Mouse (Mus musculus): Measurements from ENCODE around the gene Tbc1d24. TPM values are rescaled to one million over a fixed set of nuclear protein-coding genes. Genes with fewer than 3 reads are reported as not detected.
A peak's percentile ranks its signal among the peaks of the same experiment; 100 is the strongest.
"Not testable (repeated sequence)": the region's sequence is repeated elsewhere in the genome, so short reads cannot be mapped to it uniquely, and the experiment has no call there.

Tbc1d24 gene
- polyA plus RNA-seq, 2 experiments from 2014 or later: 0.47 to 0.62 TPM

DNA sequence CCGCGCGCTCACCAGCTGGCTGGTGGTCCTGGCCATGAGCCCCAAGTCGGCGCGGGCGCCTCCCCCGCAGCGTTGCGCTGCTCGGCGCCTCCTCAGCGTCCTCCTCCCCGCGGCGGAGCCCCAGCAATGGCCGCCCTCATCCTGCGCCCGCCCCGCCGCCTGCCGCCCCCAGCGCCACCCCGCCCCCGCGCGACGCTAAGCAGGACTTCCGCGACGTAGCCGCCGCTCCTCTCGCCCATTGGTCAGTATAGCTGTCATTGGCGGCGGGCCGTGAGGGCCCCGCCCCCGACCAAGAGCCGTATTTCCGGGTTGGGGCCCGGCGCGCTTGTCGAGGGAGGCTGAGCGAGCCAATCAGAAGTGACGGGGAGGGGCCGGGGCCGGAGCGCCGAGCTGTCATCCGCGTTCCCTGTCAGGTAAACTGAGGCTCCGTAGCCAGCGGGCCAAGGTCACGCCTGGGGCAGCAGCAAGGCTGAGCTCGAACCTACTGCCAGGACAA is 63.9 kb downstream of the Tbc1d24 start:
- ATAC-seq: peak; percentile 98

DNA sequence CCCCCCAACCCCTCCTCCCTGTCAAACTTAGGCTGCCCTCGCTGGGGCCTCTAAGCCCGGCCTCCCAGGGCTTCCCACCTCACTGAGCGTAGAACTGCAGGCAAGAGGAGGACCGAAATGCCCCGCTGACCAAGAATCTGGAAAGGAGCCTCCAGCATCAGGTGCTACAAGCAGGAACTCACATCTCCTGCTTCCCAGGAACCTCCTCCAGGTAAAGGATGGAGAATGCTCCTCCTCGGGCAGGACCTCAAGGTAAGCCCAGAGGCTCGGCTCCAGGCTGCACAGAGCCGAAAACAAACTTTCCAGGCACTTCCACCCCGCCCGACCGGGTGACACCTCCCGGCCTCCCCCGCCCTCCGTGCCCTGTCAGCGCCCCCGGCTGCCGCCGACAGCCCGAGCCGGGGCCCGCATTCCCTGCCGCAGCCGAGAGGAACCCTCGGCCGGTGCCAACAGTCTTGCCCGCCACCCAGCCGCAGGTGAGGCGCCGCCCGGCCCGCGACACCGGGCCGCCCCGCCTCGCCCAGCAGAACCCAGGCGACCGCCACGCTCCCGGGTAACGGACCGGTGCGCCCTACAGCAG is 64.4 kb downstream of the Tbc1d24 start:
- ATAC-seq: no peak

DNA sequence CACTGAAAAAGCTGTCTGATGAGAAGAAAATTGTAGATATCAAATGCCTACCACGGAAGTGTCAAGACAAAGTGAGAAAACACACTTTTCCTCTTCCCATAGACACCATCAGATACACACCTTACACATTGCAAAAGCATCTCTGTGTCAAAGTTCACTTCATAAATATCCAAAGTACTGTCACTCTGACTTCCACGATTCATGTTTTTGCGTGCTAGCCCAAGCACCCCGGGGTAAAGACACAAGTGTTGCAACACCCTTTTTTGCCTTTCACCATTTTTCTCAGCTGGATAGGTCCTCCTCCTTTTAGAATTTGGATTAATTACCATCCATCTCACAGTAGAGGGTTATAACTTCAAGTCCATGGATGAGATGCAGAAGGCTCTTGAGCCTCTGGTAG is 65.4 kb downstream of the Tbc1d24 start:
- no peak for ATAC-seq

DNA sequence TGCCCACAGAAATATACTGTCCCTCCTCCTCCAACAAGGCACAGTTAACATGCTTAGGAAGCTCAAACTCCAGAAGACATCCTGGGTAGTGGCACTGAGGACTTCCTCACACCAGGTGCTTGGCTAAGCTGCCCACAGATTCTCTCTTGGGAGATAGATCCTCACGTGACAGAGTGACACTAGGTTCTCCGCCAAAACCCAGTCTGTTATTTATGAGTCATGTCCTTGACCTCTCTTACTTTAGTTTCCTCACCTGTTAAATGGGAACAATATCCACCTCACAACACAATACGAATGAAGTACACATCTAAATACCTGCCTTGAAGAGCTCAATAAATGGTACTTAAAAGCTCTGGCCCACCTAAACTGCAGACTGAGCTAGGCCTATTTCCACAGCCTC is 66.1 kb downstream of the Tbc1d24 start:
- no peak for ATAC-seq

DNA sequence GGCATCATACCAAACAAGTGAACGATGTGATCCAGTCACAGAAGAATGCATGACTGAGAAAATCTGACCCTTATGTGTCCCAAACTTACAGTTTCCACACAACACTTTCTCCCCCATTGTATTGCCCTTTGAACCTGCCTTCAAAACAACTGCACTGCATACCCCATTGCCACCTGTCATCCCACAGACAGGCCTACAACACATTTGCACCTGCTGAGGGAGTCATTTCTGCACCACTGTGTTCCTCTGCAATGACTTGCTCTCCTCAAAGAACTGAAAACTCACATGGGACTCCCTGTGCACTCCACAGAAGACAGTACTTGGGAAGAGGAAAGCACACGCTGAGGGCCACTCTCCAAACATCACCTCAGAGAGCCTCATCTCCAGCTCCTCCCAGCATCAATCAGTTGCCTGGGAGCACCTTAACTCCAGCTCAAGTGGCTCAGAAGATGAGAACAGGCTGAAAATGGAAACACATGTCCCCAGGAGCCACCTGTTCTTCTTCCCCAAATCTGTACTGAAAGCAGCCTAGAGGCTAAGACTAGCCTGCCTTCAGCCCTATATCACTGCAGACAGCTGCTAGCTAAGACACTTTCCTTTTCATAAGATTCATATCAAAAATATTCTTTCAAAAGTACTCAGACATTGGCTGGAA is 68.0 kb downstream of the Tbc1d24 start:
- no peak for ATAC-seq

DNA sequence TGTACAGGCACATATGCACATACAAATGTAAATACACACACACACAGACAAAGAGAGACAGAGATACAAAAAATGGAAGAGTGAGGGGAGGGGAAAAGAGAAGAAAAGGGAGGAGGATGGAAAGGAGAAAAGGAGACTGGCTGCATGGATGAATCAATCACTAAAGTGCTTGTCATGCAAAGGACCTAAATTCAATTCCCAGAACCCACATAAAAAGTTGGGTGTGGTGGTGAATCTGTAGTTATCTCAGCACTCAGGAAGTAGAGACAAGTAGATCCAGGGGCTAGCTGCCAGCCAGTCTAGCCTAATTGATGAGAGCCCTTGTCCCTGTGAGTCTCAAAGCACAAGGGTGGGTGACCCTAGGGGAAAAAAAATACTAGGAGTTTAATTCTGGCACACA is 71.3 kb downstream of the Tbc1d24 start:
- no peak for ATAC-seq

DNA sequence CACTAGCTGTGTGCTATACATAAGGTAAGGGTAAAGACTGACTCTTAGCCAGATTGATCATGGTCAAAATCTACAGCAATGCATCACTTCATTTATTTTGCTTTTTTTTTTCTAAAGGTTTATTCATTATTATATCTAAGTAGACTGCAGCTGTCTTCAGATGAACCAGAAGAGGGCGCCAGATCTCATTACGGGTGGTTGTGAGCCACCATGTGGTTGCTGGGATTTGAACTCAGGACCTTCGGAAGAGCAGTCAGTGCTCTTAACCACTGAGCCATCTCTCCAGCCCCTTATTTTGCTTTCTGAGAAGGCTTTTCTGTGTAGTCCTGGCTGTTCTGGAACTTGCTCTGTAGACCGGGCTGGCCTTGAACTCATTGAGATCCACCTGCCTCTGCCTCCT is 72.4 kb downstream of the Tbc1d24 start:
- ATAC-seq: not testable (repeated sequence)

DNA sequence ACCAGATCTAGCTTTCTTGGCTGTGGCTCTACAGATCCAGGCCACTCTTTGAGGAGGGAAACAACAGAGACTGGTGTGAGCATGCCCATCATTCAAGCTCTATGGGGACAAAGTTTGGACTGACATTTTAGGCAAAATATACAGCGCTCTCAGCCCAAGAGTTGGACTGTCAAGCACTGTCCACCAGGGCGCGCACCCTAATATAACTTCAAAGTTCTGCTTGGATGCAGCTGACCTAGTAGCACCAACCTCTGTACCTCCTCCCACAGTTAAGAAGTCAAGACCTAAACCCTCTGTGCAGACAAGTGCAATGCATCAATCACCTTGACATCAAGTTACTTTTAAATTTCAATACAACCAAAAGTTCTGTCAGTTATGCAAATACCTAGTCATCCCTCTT is 73.8 kb downstream of the Tbc1d24 start:
- no peak for ATAC-seq

DNA sequence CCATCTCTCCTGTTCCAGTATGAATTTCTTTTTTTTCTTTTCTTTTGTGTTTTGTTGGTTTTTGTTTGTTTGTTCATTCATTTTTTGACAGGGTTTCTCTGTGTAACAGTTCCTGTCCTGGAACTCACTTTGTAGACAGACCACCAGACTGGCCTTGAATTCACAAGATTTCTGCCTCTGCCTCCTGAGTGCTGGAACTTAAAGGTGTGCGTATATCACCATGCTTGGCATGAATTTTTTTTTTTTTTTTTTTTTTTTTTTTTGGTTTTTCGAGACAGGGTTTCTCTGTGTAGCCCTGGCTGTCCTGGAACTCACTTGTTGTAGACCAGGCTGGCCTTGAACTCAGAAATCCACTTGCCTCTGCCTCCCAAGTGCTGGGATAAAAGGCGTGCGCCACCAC is 76.1 kb downstream of the Tbc1d24 start:
- not testable (repeated sequence) for ATAC-seq

DNA sequence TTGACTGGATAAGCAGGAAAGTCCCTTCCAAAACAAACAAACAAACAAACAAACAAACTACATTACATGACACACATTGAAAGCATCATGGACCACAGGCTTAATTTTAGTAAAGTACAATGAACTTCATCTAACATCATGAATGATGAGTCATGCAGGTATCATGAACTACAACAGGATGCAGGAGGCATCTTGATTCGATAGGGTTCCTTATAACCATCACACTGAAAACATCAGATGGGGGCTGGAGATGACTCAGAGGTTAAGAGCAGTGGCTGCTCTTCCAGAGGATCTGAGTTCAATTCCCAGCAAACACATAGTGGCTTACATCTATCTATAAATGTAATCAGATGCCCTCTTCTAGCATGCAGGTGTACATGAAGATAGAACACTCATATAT is 77.8 kb downstream of the Tbc1d24 start:
- peak; percentile 85 for ATAC-seq

DNA sequence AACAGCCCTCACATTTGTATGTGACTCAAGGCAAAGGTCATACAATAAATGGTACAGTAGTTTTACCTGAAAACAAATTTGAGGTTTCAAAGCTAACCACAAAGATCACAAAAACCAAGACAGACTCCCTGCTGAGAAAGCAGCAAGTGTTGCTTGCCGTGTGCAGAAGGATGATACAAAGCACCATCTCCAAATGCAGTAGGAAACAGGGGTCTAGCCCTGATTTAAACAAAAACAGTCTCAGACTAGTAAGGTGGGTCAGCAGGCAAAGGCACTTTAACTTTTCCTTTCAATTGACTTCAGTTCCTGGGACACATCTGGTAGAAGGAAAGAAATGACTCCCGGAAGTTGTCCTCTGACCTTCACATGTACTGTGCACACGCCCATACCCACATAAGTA is 78.6 kb downstream of the Tbc1d24 start:
- peak; percentile 57 for ATAC-seq

Other genes starting within 250 kb of the Tbc1d24 start
- gene Prss30, start 225.0 kb downstream of the Tbc1d24 start, polyA plus RNA-seq (2017; shearing (Covaris generic)): not detected
- gene Prss22, start 207.5 kb downstream of the Tbc1d24 start, polyA plus RNA-seq (2017; shearing (Covaris generic)): not detected
- not detected for gene Prss27, start 167.4 kb downstream of the Tbc1d24 start, polyA plus RNA-seq (2017; shearing (Covaris generic))
- 1 to 10 TPM; 2.3 to 5.2 TPM for gene Kctd5, start 132.1 kb downstream of the Tbc1d24 start, polyA plus RNA-seq (2017; shearing (Covaris generic))
- gene Pdpk1, start 54.6 kb downstream of the Tbc1d24 start, polyA plus RNA-seq (2017; shearing (Covaris generic)): 10 to 100 TPM; 30.4 to 37.6 TPM
- 10 to 100 TPM; 20.2 to 37.8 TPM for gene Amdhd2, start 41.8 kb downstream of the Tbc1d24 start, polyA plus RNA-seq (2017; shearing (Covaris generic))
- gene Atp6v0c, start 35.9 kb downstream of the Tbc1d24 start, polyA plus RNA-seq (2017; shearing (Covaris generic)): 100 to 1,000 TPM; 213 to 271 TPM
- under 1 TPM in 1 of 2 experiments, not detected in 1; 0.07 TPM for gene Ntn3, start 4.0 kb upstream of the Tbc1d24 start, polyA plus RNA-seq (2017; shearing (Covaris generic))
- 10 to 100 TPM in 1 of 2 experiments, 1 to 10 TPM in 1; 8.9 to 17.5 TPM for gene Tedc2, start 15.3 kb upstream of the Tbc1d24 start, polyA plus RNA-seq (2017; shearing (Covaris generic))
- 1 to 10 TPM; 4.1 to 6.6 TPM for gene Ccnf, start 45.9 kb upstream of the Tbc1d24 start, polyA plus RNA-seq (2017; shearing (Covaris generic))
- under 1 TPM in 1 of 2 experiments, not detected in 1; 0.49 TPM for gene Abca17, start 145.5 kb upstream of the Tbc1d24 start, polyA plus RNA-seq (2017; shearing (Covaris generic))
- 10 to 100 TPM; 17.0 to 23.7 TPM for gene Abca3, start 146.4 kb upstream of the Tbc1d24 start, polyA plus RNA-seq (2017; shearing (Covaris generic))
- 100 to 1,000 TPM; 127 to 181 TPM for gene Rnps1, start 209.0 kb upstream of the Tbc1d24 start, polyA plus RNA-seq (2017; shearing (Covaris generic))
- 10 to 100 TPM; 50.3 to 57.7 TPM for gene Eci1, start 221.1 kb upstream of the Tbc1d24 start, polyA plus RNA-seq (2017; shearing (Covaris generic))
- 1 to 10 TPM; 7.4 to 8.3 TPM for gene Dnase1l2, start 237.5 kb upstream of the Tbc1d24 start, polyA plus RNA-seq (2017; shearing (Covaris generic))